Mouse (Mus musculus) heart, embryonic 15.5 days (tissue): Measurements from ENCODE around the gene Pon2. TPM values are rescaled to one million over a fixed set of nuclear protein-coding genes. Genes with fewer than 3 reads are reported as not detected.

Experiments used
- ATAC-seq: fragments of 200-750 bp; cut with Nextera tagmentation; replicated peaks from 2 replicates; pipeline ENCODE4 v1.8.0; 2017; ENCODE audit warnings: low read depth, moderate TSS enrichment; ENCODE audit not compliant: insufficient number of reproducible peaks, insufficient read depth, low FRiP score
- H3K27ac ChIP-seq: fragments of 300-500 bp; sonication (generic); 2 replicates; pipeline ENCODE4 v1.5.1; 2015; ENCODE audit warnings: mild to moderate bottlenecking, inconsistent platforms
- H3K27me3 ChIP-seq: fragments of 300-500 bp; sonication (generic); 2 replicates; pipeline ENCODE4 v1.6.1; 2015; ENCODE audit warnings: inconsistent platforms
- H3K36me3 ChIP-seq: fragments of 300-500 bp; sonication (generic); 2 replicates; pipeline ENCODE4 v1.6.1; 2015; ENCODE audit warnings: mild to moderate bottlenecking, inconsistent platforms
- H3K4me1 ChIP-seq: fragments of 300-500 bp; sonication (generic); replicated peaks from 2 replicates; pipeline ENCODE4 v1.6.1; 2015; ENCODE audit warnings: inconsistent platforms
- H3K4me2 ChIP-seq: fragments of 300-500 bp; sonication (generic); 2 replicates; pipeline ENCODE4 v1.6.1; 2015; ENCODE audit warnings: inconsistent platforms, mild to moderate bottlenecking, moderate library complexity
- H3K4me3 ChIP-seq: fragments of 300-500 bp; sonication (generic); 2 replicates; pipeline ENCODE4 v1.5.1; 2015; ENCODE audit warnings: mild to moderate bottlenecking, inconsistent platforms
- H3K9ac ChIP-seq: fragments of 300-500 bp; sonication (generic); 2 replicates; pipeline ENCODE4 v1.6.1; 2015; ENCODE audit warnings: mild to moderate bottlenecking, inconsistent platforms
- H3K9me3 ChIP-seq: fragments of 300-500 bp; sonication (generic); replicated peaks from 2 replicates; pipeline ENCODE4 v1.6.1; 2016; ENCODE audit warnings: inconsistent platforms
- WGBS: fragments of 180-500 bp; shearing (Covaris S2); methylation state at CpG from one replicate; pipeline ENCODE4 v1.1.7; 2015; ENCODE audit warnings: mixed read lengths; 5-methylcytosine and 5-hydroxymethylcytosine counted together
- polyA plus RNA-seq: library from polyadenylated mRNA; unstranded; fragments of >200 nt; fragmentation: Nextera tagmentation; extraction: Ambion mirVana; gene quantifications from 2 replicates; pipeline ENCODE4 v1.2.1, GENCODE M21; 2015

Gene Pon2
- polyA plus RNA-seq, 1 experiment from 2014 or later: 43.4 TPM

DNA sequence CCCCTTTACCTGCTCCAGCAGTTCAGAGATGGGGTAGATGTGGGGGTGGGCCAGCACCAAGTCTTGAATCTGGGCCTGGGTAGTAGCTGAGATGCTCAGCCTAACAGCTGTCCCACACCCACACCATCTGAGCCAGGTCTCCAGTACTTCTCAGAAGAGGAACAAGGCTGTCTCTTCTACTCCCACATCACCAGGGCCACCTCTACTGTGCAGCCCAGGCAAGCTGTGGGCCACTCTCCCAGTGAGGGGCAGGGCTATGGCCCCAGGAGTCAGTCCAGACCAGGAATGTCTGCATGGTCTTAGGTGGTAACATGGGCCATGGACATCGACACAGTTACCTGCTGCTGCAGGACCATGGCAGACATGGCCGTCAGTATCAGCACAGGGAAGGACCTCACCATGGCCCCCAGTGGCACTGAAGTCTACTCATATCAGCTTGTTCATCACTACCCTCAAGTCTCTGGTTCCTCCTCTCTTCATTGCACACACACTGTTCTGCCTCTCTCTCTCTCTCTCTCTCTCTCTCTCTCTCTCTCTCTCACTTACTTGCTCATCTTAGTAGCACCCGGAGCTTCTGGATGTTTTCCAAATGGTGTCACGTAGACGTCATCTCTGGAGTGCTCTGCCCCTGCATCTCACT is 15.8 kb upstream of the Pon2 start:
- 55% methylated on average over 5 of the region's 5 CpGs for WGBS
- Histone ChIP-seq H3K4me1 (peaks cover 3% of the 10 kb centered on the region; the same call in 1 of the 2 replicates), H3K9ac (no peak overlapping the region), H3K4me3 (no peak overlapping the region), H3K27ac (no peak overlapping the region), H3K27me3 (no peaks in the 10 kb centered on the region), H3K36me3 (no peaks in the 10 kb centered on the region), H3K9me3 (no peaks in the 10 kb centered on the region), H3K4me2 (no peak overlapping the region)
- ATAC-seq: no peak

DNA sequence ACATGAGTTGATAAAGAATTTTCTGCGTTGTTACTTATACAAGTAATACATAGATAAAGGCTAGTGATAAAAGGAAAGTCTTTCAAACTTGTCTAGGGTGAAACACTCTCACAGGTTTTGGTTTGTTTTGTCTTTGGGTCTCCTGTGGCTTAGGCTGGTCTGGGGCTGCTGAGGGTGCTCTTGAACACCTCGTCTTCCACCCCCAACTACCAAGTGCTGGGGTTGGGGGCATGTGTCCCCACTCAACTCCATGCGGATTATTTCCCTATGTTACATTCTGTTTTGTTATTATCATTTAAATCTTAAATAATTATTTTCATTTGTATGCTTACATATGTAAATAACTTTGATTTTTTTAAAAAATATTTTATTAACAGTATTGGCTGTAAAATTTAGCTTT is 12.2 kb upstream of the Pon2 start:
- ATAC-seq: no peak
- H3K4me1 ChIP-seq: peaks cover 3% of the 10 kb centered on the region; the same call in 1 of the 2 replicates
- 81% methylated on average over 3 of the region's 3 CpGs for WGBS
- H3K27me3 ChIP-seq: no peaks in the 10 kb centered on the region
- no peak overlapping the region for H3K4me3 ChIP-seq
- no peak overlapping the region for H3K4me2 ChIP-seq
- no peak overlapping the region for H3K27ac ChIP-seq
- no peaks in the 10 kb centered on the region for H3K9me3 ChIP-seq
- no peaks in the 10 kb centered on the region for H3K36me3 ChIP-seq
- H3K9ac ChIP-seq: no peak overlapping the region

DNA sequence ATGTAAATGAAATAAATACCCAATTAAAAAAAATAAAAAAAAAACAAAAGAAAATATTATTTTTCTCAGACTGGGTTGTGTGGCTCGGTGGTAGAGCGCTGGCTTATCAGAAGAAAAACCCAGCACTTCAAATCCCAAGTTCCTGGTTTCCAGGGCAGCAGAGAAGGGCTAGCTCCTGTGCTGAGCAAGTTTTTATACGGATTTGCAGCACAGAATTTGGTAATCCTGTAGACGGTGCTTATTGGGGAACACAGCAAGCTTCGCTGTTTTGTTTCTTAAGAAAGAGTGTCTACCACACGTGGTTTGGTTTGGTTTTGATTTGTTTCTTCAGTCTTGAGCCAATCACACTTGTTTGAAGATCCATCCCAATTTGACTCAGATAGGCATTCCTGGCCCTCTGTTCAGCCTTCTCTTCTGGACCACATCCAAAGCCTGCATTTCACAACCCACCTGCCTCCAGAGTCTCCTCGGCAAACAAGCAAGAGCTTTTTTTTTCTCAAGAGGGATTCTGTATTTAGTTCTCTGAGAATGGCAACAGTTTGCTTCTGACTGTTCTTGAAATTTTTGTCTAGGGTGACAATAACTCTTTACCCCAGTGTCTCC is 11.4 kb upstream of the Pon2 start:
- H3K4me1 ChIP-seq: no peaks in the 10 kb centered on the region
- no peaks in the 10 kb centered on the region for H3K36me3 ChIP-seq
- H3K4me3 ChIP-seq: no peak overlapping the region
- H3K27me3 ChIP-seq: no peaks in the 10 kb centered on the region
- no peak for ATAC-seq
- no peaks in the 10 kb centered on the region for H3K9me3 ChIP-seq
- 60% methylated on average over 7 of the region's 7 CpGs for WGBS
- H3K9ac ChIP-seq: no peak overlapping the region
- H3K27ac ChIP-seq: no peak overlapping the region
- H3K4me2 ChIP-seq: no peak overlapping the region

DNA sequence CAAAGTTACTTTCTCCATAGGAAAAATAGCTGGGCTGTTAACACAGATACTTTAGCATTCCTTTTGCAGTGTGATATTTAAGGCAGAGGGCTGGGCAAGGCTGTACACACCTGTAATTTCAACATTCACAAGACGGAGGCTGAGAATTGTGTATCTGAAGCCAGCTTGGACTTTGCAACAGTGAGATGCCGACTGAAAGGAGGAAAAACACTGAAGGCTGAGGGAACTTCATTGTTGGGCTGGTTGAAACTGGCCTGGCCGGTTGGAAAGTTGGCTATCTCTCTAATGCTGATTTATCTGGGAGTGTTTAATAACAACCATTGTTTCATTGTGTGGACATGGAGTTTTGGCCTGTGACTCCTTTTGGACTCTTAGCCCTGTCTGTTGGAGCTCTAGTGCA is 7.7 kb upstream of the Pon2 start:
- no peaks in the 10 kb centered on the region for H3K9me3 ChIP-seq
- H3K9ac ChIP-seq: no peak overlapping the region
- H3K4me3 ChIP-seq: no peak overlapping the region
- ATAC-seq: no peak
- no peak overlapping the region for H3K4me2 ChIP-seq
- no peaks in the 10 kb centered on the region for H3K4me1 ChIP-seq
- H3K27ac ChIP-seq: no peak overlapping the region
- 61% methylated on average over 3 of the region's 3 CpGs for WGBS
- no peaks in the 10 kb centered on the region for H3K36me3 ChIP-seq
- no peaks in the 10 kb centered on the region for H3K27me3 ChIP-seq

DNA sequence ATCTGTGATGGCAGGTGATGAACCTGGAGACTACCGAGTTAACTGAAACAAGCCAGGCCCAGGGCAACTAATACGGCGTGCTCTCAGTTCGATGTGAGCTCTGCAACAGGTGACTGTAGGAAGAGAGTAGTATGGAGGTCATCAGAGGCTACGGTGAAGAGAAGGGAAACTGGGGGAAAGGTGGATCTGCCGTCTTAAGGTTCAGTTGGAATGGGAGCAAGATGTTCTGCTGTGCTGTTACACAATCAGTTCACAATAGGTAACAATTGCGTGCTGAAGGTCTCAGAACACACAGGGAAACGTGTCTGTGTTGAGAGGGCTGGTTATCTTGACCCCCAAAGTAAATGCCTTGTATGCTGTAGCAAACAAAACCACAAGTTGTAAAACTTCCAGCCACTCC is 6.7 kb upstream of the Pon2 start:
- H3K27me3 ChIP-seq: no peaks in the 10 kb centered on the region
- 81% methylated on average over 8 of the region's 8 CpGs for WGBS
- no peak overlapping the region for H3K4me3 ChIP-seq
- no peaks in the 10 kb centered on the region for H3K9me3 ChIP-seq
- H3K4me1 ChIP-seq: no peaks in the 10 kb centered on the region
- no peaks in the 10 kb centered on the region for H3K36me3 ChIP-seq
- no peak overlapping the region for H3K9ac ChIP-seq
- no peak overlapping the region for H3K27ac ChIP-seq
- no peak for ATAC-seq
- no peak overlapping the region for H3K4me2 ChIP-seq

DNA sequence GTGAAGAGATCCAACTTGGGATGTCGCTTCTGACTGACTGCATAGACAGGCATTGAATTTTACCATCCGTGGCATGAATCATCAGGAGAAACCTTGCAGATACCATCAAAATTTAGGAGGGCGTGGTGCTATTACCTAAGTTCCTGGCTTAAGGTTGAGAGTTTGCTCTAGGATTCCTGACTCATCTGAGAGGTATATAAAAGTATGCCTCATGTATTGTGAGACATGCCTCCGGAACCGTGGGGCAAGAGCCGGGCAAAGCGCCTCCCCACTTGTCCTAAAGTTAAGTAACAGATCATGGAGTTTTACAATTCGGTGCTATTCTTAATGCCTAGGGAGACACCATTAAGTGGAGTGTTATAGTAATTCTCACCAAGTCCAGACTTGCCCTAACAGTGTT is 2.4 kb upstream of the Pon2 start:
- H3K4me3 ChIP-seq: no peak overlapping the region
- peaks cover 5% of the 10 kb centered on the region; the same call in 1 of the 2 replicates for H3K4me1 ChIP-seq
- H3K27ac ChIP-seq: no peak overlapping the region
- H3K9ac ChIP-seq: no peak overlapping the region
- no peak overlapping the region for H3K4me2 ChIP-seq
- no peaks in the 10 kb centered on the region for H3K9me3 ChIP-seq
- no peaks in the 10 kb centered on the region for H3K27me3 ChIP-seq
- no peaks in the 10 kb centered on the region for H3K36me3 ChIP-seq
- no peak for ATAC-seq
- 91% methylated on average over 8 of the region's 8 CpGs for WGBS

DNA sequence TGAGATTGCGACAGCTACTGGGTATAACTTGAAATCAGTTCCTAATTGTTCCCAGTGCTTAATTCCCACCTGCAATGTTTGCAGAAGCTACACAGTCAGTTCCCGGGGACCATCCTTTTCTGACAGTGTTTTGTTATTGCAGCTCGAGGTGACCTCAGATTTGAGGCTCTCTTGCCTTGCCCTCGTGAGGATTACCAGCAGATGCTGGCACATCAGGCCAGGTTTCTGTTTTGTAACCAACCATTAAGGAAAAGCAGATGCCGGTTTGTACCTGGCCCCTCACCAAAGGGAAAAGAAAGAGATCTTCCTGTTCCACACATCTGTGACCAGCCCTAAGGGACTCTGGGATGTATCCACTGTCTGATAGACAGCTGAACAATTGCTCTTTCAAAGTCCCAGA is 1.3 kb upstream of the Pon2 start:
- Histone ChIP-seq H3K4me3 (no peak overlapping the region), H3K9ac (no peak overlapping the region), H3K27ac (no peak overlapping the region), H3K4me1 (peaks cover 5% of the 10 kb centered on the region; the same call in 1 of the 2 replicates), H3K27me3 (no peaks in the 10 kb centered on the region), H3K4me2 (no peak overlapping the region), H3K9me3 (no peaks in the 10 kb centered on the region), H3K36me3 (no peaks in the 10 kb centered on the region)
- 64% methylated on average over 5 of the region's 5 CpGs for WGBS
- ATAC-seq: no peak

DNA sequence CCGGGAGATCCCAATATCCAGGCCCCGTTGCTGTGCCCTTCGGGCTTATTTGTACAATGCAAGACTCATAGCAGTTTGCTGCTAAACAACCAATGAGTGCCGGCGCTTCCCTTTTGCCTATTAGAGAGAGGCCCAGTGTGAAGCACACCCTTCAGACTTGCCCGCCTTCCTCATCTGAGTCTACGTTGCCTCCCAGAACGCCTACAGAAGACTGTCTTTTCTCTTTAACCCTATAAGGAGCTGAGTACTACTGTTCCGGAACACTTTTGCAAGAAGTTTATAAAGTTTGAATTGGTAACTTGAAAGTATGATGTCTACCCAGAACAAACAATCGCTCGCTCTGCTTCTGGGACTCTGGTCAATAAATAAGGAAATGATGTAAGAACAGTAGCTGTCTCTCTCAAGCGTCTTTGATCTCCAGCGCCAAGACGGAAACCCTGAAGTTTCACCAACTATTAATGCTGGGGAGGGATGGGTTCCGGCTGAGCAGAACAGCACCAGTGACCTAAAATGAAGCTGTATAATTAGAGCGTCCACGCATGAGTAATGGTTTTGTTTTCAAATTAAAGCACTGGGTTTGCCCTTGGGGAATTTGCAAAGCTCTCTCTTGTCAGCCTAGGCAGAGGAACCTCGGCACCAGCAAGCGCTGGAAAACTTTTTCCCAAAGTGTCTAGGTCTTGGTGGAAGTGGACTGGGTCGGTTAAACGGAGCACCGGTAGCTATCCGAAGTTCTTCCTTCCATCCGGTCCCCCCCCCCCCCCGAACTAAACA is 749 bp downstream of the Pon2 start:
- Histone ChIP-seq H3K4me2 (peak overlapping the region; percentile 83), H3K9me3 (no peaks in the 10 kb centered on the region), H3K4me3 (peak overlapping the region; percentile 84), H3K27ac (peak overlapping the region; percentile 92), H3K36me3 (no peaks in the 10 kb centered on the region), H3K27me3 (no peaks in the 10 kb centered on the region), H3K9ac (peak overlapping the region; percentile 86), H3K4me1 (peaks cover 5% of the 10 kb centered on the region; the same call in 1 of the 2 replicates)
- 6% methylated on average over 24 of the region's 25 CpGs for WGBS
- ATAC-seq: peak; percentile 72

DNA sequence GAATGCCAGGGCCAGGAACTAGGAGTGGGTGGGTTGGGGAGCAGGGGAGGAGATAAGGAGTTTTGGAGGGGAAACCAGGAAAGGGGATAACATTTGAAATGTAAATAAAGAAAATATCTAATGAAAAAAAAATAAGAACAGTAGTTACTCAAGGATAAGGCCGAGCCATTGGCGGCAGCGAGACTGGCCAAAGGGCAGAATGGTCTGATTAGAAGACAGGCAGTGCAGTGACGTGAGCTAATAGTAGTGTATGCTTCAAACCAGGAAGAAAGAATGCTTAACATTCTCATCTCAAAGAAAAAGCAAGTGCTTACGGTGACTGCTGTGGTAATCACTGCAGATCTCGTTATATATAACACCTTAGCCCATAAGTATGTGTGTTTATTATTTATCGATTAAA is 2.2 kb downstream of the Pon2 start:
- no peaks in the 10 kb centered on the region for H3K36me3 ChIP-seq
- ATAC-seq: no peak
- no peak overlapping the region for H3K4me3 ChIP-seq
- no peak overlapping the region for H3K9ac ChIP-seq
- no peaks in the 10 kb centered on the region for H3K27me3 ChIP-seq
- no peaks in the 10 kb centered on the region for H3K9me3 ChIP-seq
- no peak overlapping the region for H3K27ac ChIP-seq
- whole genome bisulfite sequencing: 84% methylated on average over 7 of the region's 7 CpGs
- H3K4me2 ChIP-seq: no peak overlapping the region
- peaks cover 5% of the 10 kb centered on the region; the same call in 1 of the 2 replicates for H3K4me1 ChIP-seq

DNA sequence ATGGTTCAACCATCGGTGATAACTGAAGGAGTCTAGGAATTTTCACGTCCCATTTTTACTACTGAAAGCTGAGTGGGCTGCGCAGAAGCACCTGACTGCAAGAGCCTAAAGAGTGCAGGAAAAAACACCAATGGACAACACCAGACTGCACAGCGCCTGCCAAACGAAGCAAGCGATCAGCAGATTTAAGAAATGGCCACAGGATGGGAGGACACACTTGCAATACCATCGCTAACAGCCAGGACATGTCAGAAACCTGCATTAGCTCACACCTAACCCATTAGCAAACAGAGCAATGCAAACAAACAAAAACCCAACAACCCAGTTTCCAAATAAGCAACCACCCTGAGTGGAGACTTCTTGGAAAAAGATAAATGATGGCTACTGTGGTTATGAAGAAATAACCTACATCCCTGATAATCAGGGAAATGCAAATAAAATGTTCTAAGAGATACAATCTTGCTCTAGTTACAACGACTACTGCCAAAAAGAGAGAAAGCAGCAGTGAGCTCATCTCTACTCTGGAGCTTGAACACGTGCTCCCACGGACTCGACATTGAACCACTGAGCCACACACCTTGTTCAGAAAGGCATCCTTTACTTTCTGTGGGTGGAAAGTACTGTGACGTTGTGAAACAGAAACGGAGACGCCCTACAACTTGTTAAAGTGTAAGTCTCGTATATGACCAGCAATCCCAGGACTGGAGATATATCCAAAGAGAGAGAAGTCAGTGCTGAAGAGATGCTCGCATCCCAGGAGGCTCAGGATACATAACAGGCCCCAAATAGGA is 3.4 kb downstream of the Pon2 start:
- H3K36me3 ChIP-seq: no peaks in the 10 kb centered on the region
- no peak overlapping the region for H3K9ac ChIP-seq
- no peaks in the 10 kb centered on the region for H3K27me3 ChIP-seq
- no peaks in the 10 kb centered on the region for H3K9me3 ChIP-seq
- no peak overlapping the region for H3K4me2 ChIP-seq
- ATAC-seq: no peak
- H3K4me1 ChIP-seq: peaks cover 5% of the 10 kb centered on the region; the same call in 1 of the 2 replicates
- WGBS: 91% methylated on average over 16 of the region's 16 CpGs
- H3K4me3 ChIP-seq: no peak overlapping the region
- no peak overlapping the region for H3K27ac ChIP-seq

DNA sequence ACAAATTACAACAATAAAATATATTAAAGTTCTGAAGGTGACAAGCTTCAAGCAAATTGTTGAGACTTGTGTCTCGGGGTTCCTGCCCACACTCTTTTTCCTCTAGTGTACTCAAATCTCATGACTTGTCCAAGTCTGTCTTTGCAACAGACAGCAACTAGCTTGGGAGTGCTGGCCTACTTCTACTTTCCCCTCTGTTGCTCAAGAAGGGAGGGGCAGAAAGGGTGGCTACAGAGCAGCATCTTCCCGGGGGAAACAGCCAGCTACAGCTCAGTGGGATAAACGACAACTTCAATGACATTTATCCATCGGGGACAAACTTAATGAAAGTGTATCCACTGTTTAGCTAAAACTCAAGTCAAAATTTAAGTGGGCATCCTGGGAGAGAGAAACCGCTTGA is 5.4 kb downstream of the Pon2 start:
- H3K4me3 ChIP-seq: no peak overlapping the region
- ATAC-seq: no peak
- no peaks in the 10 kb centered on the region for H3K27me3 ChIP-seq
- no peak overlapping the region for H3K27ac ChIP-seq
- no peaks in the 10 kb centered on the region for H3K9me3 ChIP-seq
- no peak overlapping the region for H3K4me2 ChIP-seq
- WGBS: 78% methylated on average over 5 of the region's 5 CpGs
- H3K4me1 ChIP-seq: 0 out of 2 replicates have a peak, but pooled peaks cover 3% of the 10 kb centered on the region
- no peaks in the 10 kb centered on the region for H3K36me3 ChIP-seq
- no peak overlapping the region for H3K9ac ChIP-seq
